ENCODE assay signal across 8 mouse cellular contexts in genomic region chr19:4181892-4182291, GRCm38 (mm10). TPM values are rescaled to one million over a fixed set of nuclear protein-coding genes. Genes with fewer than 3 reads are reported as not detected.
DNase-seq lines count a peak whose midpoint lies in the region; ATAC-seq and TF ChIP-seq lines count a peak whose summit lies in the region.

No protein-coding gene starts in this region.

- WGBS in kidney, embryonic 14.5 days: 53% methylated on average over 3 of the region's 3 CpGs
- 26% methylated on average over 3 of the region's 3 CpGs for WGBS in stomach, postnatal 0 days

- TF ChIP-seq EP300 in stomach, postnatal 0 days (optimal IDR thresholded peaks at IDR 0.05): no peak

- no peak for DNase-seq in kidney, adult 9 months
- DNase-seq in CD4-positive, CD25-positive, alpha-beta regulatory T cell, adult 2 months (ENCODE audit: low read depth, low spot score): peak; percentile 84
- peak; percentile 72 for DNase-seq in lung, postnatal 14 days
- peak; percentile 72 for DNase-seq in stomach, postnatal 0 days (ENCODE audit: low spot score)
- DNase-seq in Muller cell, postnatal 12 days (ENCODE audit: inconsistent ontology term): no peak

- peak; percentile 32; the same call in 1 of the 2 replicates for ATAC-seq in kidney, embryonic 14.5 days (ENCODE audit: low FRiP score, low TSS enrichment)
- ATAC-seq in activated CD4-positive, CD25-positive, alpha-beta regulatory T cell, adult 4 months: peak; percentile 16
- peak; percentile 73 for ATAC-seq in granulocyte monocyte progenitor cell, adult 5-6 weeks (replicated peaks; ENCODE audit: poor library complexity, severe bottlenecking)
- peak; percentile 74 for ATAC-seq in stomach, postnatal 0 days (ENCODE audit: low FRiP score, low TSS enrichment)

- no peaks in the 10 kb centered on the region for H3K27me3 ChIP-seq in kidney, embryonic 14.5 days (ENCODE audit: control insufficient read depth, insufficient read depth, low read length)
- H3K27me3 ChIP-seq in stomach, postnatal 0 days (ENCODE audit: control insufficient read depth, insufficient read depth, low read length): no peaks in the 10 kb centered on the region

- H3K4me1 ChIP-seq in kidney, embryonic 14.5 days (ENCODE audit: control insufficient read depth, insufficient read depth, low read length): peaks cover 12% of the 10 kb centered on the region
- H3K4me1 ChIP-seq in stomach, postnatal 0 days (replicated peaks; ENCODE audit: control insufficient read depth, insufficient read depth): no peaks in the 10 kb centered on the region

- no peaks in the 10 kb centered on the region for H3K9me3 ChIP-seq in kidney, embryonic 14.5 days (ENCODE audit: control insufficient read depth, low read length)
- H3K9me3 ChIP-seq in stomach, postnatal 0 days (ENCODE audit: control insufficient read depth, low read length): no peaks in the 10 kb centered on the region

- H3K9ac ChIP-seq in kidney, embryonic 14.5 days (ENCODE audit: low read depth, low read length): no peak overlapping the region
- no peak overlapping the region for H3K9ac ChIP-seq in stomach, postnatal 0 days (ENCODE audit: low read length)

- no peak overlapping the region for H3K4me2 ChIP-seq in kidney, embryonic 14.5 days (replicated peaks; ENCODE audit: low read depth, low read length)
- H3K4me2 ChIP-seq in stomach, postnatal 0 days (replicated peaks; ENCODE audit: low read depth): no peak overlapping the region

- no peaks in the 10 kb centered on the region for H3K36me3 ChIP-seq in kidney, embryonic 14.5 days (ENCODE audit: control insufficient read depth, insufficient read depth, low read length)
- no peaks in the 10 kb centered on the region for H3K36me3 ChIP-seq in stomach, postnatal 0 days (ENCODE audit: control insufficient read depth, insufficient read depth, low read length)

- no peak overlapping the region for H3K4me3 ChIP-seq in kidney, embryonic 14.5 days (ENCODE audit: low read length)
- H3K4me3 ChIP-seq in stomach, postnatal 0 days (ENCODE audit: low read depth, low read length): no peak overlapping the region

- no peak for TF ChIP-seq CTCF in stomach, postnatal 0 days (IDR thresholded peaks at IDR 0.05; ENCODE audit: low read depth)

- H3K27ac ChIP-seq in kidney, embryonic 14.5 days (ENCODE audit: low read depth, low read length): no peak overlapping the region
- H3K27ac ChIP-seq in stomach, postnatal 0 days (replicated peaks): no peak overlapping the region

RNA-seq across cellular contexts. Expression of gene Carns1, which starts 6.6 kb away (rescaled TPM):
- 1.7 and 1.9 TPM in 2 replicates for polyA plus RNA-seq in kidney, embryonic 14.5 days (2014; fragmentation: Nextera tagmentation; extraction: Ambion mirVana)
- 1 to 10 TPM; 6.1 to 7.2 TPM for polyA plus RNA-seq in activated CD4-positive, CD25-positive, alpha-beta regulatory T cell, adult 4 months (2017; shearing (Covaris generic))
- total RNA-seq in granulocyte monocyte progenitor cell, adult 5-6 weeks (2014; fragmentation: Nextera tagmentation): 0.58 and 5.7 TPM in 2 replicates
- 1.1 and 2.9 TPM in 2 replicates for total RNA-seq in granulocyte monocyte progenitor cell, adult 5-6 weeks (2017)
- polyA plus RNA-seq in stomach, postnatal 0 days (2015; fragmentation: Nextera tagmentation; extraction: Ambion mirVana): 1.5 TPM in 2 replicates

RNA-seq across cellular contexts. Expression of gene Tbc1d10c, which starts 9.2 kb away (rescaled TPM):
- polyA plus RNA-seq in kidney, embryonic 14.5 days (2014; fragmentation: Nextera tagmentation; extraction: Ambion mirVana): 2.7 and 3.2 TPM in 2 replicates
- 100 to 1,000 TPM; 548 to 733 TPM for polyA plus RNA-seq in activated CD4-positive, CD25-positive, alpha-beta regulatory T cell, adult 4 months (2017; shearing (Covaris generic))
- total RNA-seq in granulocyte monocyte progenitor cell, adult 5-6 weeks (2014; fragmentation: Nextera tagmentation): 41.1 and 50.1 TPM in 2 replicates
- 11.3 and 18.4 TPM in 2 replicates for total RNA-seq in granulocyte monocyte progenitor cell, adult 5-6 weeks (2017)
- polyA plus RNA-seq in stomach, postnatal 0 days (2015; fragmentation: Nextera tagmentation; extraction: Ambion mirVana): 2.3 and 2.9 TPM in 2 replicates

RNA-seq across cellular contexts. Expression of gene Ppp1ca, which starts 10.0 kb away (rescaled TPM):
- polyA plus RNA-seq in kidney, embryonic 14.5 days (2014; fragmentation: Nextera tagmentation; extraction: Ambion mirVana): 987 and 1,041 TPM in 2 replicates
- polyA plus RNA-seq in activated CD4-positive, CD25-positive, alpha-beta regulatory T cell, adult 4 months (2017; shearing (Covaris generic)): 1,000 to 10,000 TPM in 1 of 2 experiments, 100 to 1,000 TPM in 1; 945 to 1,075 TPM
- 406 and 527 TPM in 2 replicates for total RNA-seq in granulocyte monocyte progenitor cell, adult 5-6 weeks (2014; fragmentation: Nextera tagmentation)
- total RNA-seq in granulocyte monocyte progenitor cell, adult 5-6 weeks (2017): 494 and 518 TPM in 2 replicates
- 497 and 506 TPM in 2 replicates for polyA plus RNA-seq in stomach, postnatal 0 days (2015; fragmentation: Nextera tagmentation; extraction: Ambion mirVana)

RNA-seq across cellular contexts. Expression of gene Rps6kb2, which starts 18.7 kb away (rescaled TPM):
- 33.4 and 42.0 TPM in 2 replicates for polyA plus RNA-seq in kidney, embryonic 14.5 days (2014; fragmentation: Nextera tagmentation; extraction: Ambion mirVana)
- polyA plus RNA-seq in activated CD4-positive, CD25-positive, alpha-beta regulatory T cell, adult 4 months (2017; shearing (Covaris generic)): 10 to 100 TPM; 21.9 to 25.0 TPM
- 42.5 and 45.6 TPM in 2 replicates for total RNA-seq in granulocyte monocyte progenitor cell, adult 5-6 weeks (2014; fragmentation: Nextera tagmentation)
- 21.0 and 31.6 TPM in 2 replicates for total RNA-seq in granulocyte monocyte progenitor cell, adult 5-6 weeks (2017)
- polyA plus RNA-seq in stomach, postnatal 0 days (2015; fragmentation: Nextera tagmentation; extraction: Ambion mirVana): 41.1 and 49.3 TPM in 2 replicates

RNA-seq across cellular contexts. Expression of gene Rad9a, which starts 19.6 kb away (rescaled TPM):
- 34.7 and 39.5 TPM in 2 replicates for polyA plus RNA-seq in kidney, embryonic 14.5 days (2014; fragmentation: Nextera tagmentation; extraction: Ambion mirVana)
- polyA plus RNA-seq in activated CD4-positive, CD25-positive, alpha-beta regulatory T cell, adult 4 months (2017; shearing (Covaris generic)): 10 to 100 TPM; 37.7 to 40.3 TPM
- total RNA-seq in granulocyte monocyte progenitor cell, adult 5-6 weeks (2014; fragmentation: Nextera tagmentation): 27.8 and 41.3 TPM in 2 replicates
- total RNA-seq in granulocyte monocyte progenitor cell, adult 5-6 weeks (2017): 16.0 and 16.3 TPM in 2 replicates
- 11.0 and 11.3 TPM in 2 replicates for polyA plus RNA-seq in stomach, postnatal 0 days (2015; fragmentation: Nextera tagmentation; extraction: Ambion mirVana)

Comparison
In these comparisons a context has a peak if more than half of its experiments do, and no peak if none do; other contexts are left out.
1. ATAC-seq: peak in every context shown above with its lines; median percentile 74 in stomach, postnatal 0 days; 73 in granulocyte monocyte progenitor cell, adult 5-6 weeks; 32 in kidney, embryonic 14.5 days; 16 in activated CD4-positive, CD25-positive, alpha-beta regulatory T cell, adult 4 months.
2. DNase-seq: peak in CD4-positive, CD25-positive, alpha-beta regulatory T cell, adult 2 months (single experiment), lung, postnatal 14 days (single experiment) and stomach, postnatal 0 days (single experiment); none in kidney, adult 9 months (single experiment) and Muller cell, postnatal 12 days (single experiment).
3. RNA of gene Tbc1d10c, which starts 9.2 kb away (polyA plus RNA-seq): 548 to 733 TPM in activated CD4-positive, CD25-positive, alpha-beta regulatory T cell, adult 4 months; 2.7 to 3.2 TPM in kidney, embryonic 14.5 days and 2.3 to 2.9 TPM in stomach, postnatal 0 days; every median in the first group is over 100 times any median in the second.